8 mouse cellular contexts compared by ENCODE assay signal in the genomic region with DNA sequence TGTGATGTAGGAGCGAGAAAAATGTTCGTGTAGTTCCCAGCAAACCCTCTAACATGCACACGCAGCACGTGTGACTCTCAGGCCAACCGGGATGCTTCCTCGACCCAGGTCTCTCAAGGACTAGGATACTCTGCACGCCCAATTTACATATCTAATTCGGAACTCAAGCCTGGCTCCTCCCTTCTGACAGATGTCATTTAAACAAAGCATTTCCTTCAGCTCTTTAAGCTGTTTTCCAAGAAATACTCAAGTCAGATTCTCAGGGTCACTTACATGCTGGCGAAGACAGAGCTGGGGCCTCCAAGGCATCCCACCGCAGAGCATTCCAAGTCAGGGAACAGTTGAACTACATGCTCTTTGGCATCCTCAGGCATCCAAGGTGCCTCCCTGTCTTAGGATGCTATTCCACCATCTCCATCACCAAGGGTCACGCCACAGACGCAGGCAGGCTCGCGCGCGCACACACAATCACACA. TPM values are rescaled to one million over a fixed set of nuclear protein-coding genes. Genes with fewer than 3 reads are reported as not detected.
DNase-seq lines count a peak whose midpoint lies in the region; ATAC-seq and TF ChIP-seq lines count a peak whose summit lies in the region.

No protein-coding gene starts in this region.

- H3K9me3 ChIP-seq in heart, embryonic 14.5 days (ENCODE audit: control insufficient read depth, low read length) = no peaks in the 10 kb centered on the region
- no peaks in the 10 kb centered on the region for H3K9me3 ChIP-seq in liver, embryonic 13.5 days (replicated peaks)

- ATAC-seq in CD4-positive, CD25-positive, alpha-beta regulatory T cell, adult 4 months = no peak
- no peak for ATAC-seq in heart, embryonic 14.5 days (ENCODE audit: insufficient number of reproducible peaks, insufficient read depth, low FRiP score, low read depth)
- no peak for ATAC-seq in liver, embryonic 13.5 days (ENCODE audit: low read depth)

- H3K4me2 ChIP-seq in heart, embryonic 14.5 days (ENCODE audit: low read length) = peak overlapping the region; percentile 94
- peak overlapping the region; percentile 95 for H3K4me2 ChIP-seq in liver, embryonic 13.5 days

- peaks cover 13% of the 10 kb centered on the region for H3K4me1 ChIP-seq in testis, adult 2 months (ENCODE audit: control insufficient read depth, insufficient read depth, low read length)
- peaks cover 9 to 18% of the 10 kb centered on the region in 2 experiments for H3K4me1 ChIP-seq in heart, embryonic 14.5 days (ENCODE audit: control insufficient read depth in 2 of 2, insufficient read depth in 2 of 2, low read length in 2 of 2)
- peaks cover 32% of the 10 kb centered on the region for H3K4me1 ChIP-seq in liver, embryonic 13.5 days (replicated peaks)

- no peaks in the 10 kb centered on the region; the same call in 1 of the 2 replicates for H3K36me3 ChIP-seq in testis, adult 2 months (ENCODE audit: control insufficient read depth, insufficient read depth, low read length)
- H3K36me3 ChIP-seq in heart, embryonic 14.5 days (ENCODE audit: control insufficient read depth, insufficient read depth, low read length) = peaks cover 36% of the 10 kb centered on the region
- peaks cover 38% of the 10 kb centered on the region for H3K36me3 ChIP-seq in liver, embryonic 13.5 days

- no peak for TF ChIP-seq POLR2A in testis, adult 2 months (IDR thresholded peaks at IDR 0.05; ENCODE audit: control insufficient read depth, low read depth, low read length)

- H3K27ac ChIP-seq in testis, adult 2 months (ENCODE audit: control insufficient read depth, insufficient read depth, low read depth, low read length) = no peak overlapping the region
- peak overlapping the region; percentile 13 to 80; a peak in 3 of 4 replicates for H3K27ac ChIP-seq in heart, embryonic 14.5 days (replicated peaks in 1 of 2; ENCODE audit: control insufficient read depth in 1 of 2, insufficient read depth in 1 of 2, low read depth in 2 of 2, low read length in 2 of 2)
- H3K27ac ChIP-seq in liver, embryonic 13.5 days = 0 out of 2 replicates have a peak overlapping the region, but pooled peaks have one; percentile 60

- peak overlapping the region; percentile 88 for H3K9ac ChIP-seq in heart, embryonic 14.5 days (ENCODE audit: low read length)
- H3K9ac ChIP-seq in liver, embryonic 13.5 days = peak overlapping the region; percentile 85

- no peaks in the 10 kb centered on the region for H3K27me3 ChIP-seq in testis, adult 2 months (ENCODE audit: control insufficient read depth, insufficient read depth, low read length)
- no peaks in the 10 kb centered on the region for H3K27me3 ChIP-seq in heart, embryonic 14.5 days (ENCODE audit: control insufficient read depth, insufficient read depth, low read length)
- H3K27me3 ChIP-seq in liver, embryonic 13.5 days = peaks cover 6% of the 10 kb centered on the region; the same call in 1 of the 2 replicates

- no peak for TF ChIP-seq CTCF in testis, adult 2 months (IDR thresholded peaks at IDR 0.05; ENCODE audit: control insufficient read depth, insufficient read depth, insufficient replicate concordance, low read depth, low read length)

- peak; percentile 49 for DNase-seq in CD4-positive, CD25-positive, alpha-beta regulatory T cell, adult 2 months (ENCODE audit: low read depth, low spot score)
- DNase-seq in testis, postnatal 10 days (ENCODE audit: low spot score) = no peak
- DNase-seq in liver, embryonic 13.5 days = no peak
- DNase-seq in retina, postnatal 1 day = peak; percentile 30
- no peak for DNase-seq in ovary, postnatal 10 days (ENCODE audit: low spot score)

- H3K4me3 ChIP-seq in testis, adult 2 months (ENCODE audit: control insufficient read depth, low read depth, low read length) = peak overlapping the region; percentile 87
- H3K4me3 ChIP-seq in heart, embryonic 14.5 days (ENCODE audit: control insufficient read depth in 1 of 2, insufficient read depth in 1 of 2, low read depth in 1 of 2, low read length in 2 of 2) = peak overlapping the region; percentile 67 to 76
- H3K4me3 ChIP-seq in liver, embryonic 13.5 days (replicated peaks) = peak overlapping the region; percentile 79

- WGBS in heart, embryonic 14.5 days = 3% methylated on average over 16 of the region's 16 CpGs
- WGBS in liver, embryonic 13.5 days (ENCODE audit: insufficient replicate concordance) = 1% methylated on average over 16 of the region's 16 CpGs

RNA-seq across cellular contexts. Expression of gene Usp36, which starts 1.0 kb away (rescaled TPM):
- polyA plus RNA-seq in CD4-positive, CD25-positive, alpha-beta regulatory T cell, adult 4 months (2017; shearing (Covaris generic)) = 10 to 100 TPM; 21.1 to 33.0 TPM
- 3.7 and 3.9 TPM in 2 replicates for polyA plus RNA-seq in testis, adult 2 months (2012; rRNA removed)
- 9.1 and 11.5 TPM in 2 replicates for polyA plus RNA-seq in heart, embryonic 14.5 days (2014; fragmentation: Nextera tagmentation; extraction: Ambion mirVana)
- polyA plus RNA-seq in liver, embryonic 13.5 days (2015; fragmentation: Nextera tagmentation; extraction: Ambion mirVana) = 6.9 and 7.9 TPM in 2 replicates

RNA-seq across cellular contexts. Expression of gene Cyth1, which starts 40.7 kb away (rescaled TPM):
- 10 to 100 TPM; 34.7 to 59.5 TPM for polyA plus RNA-seq in CD4-positive, CD25-positive, alpha-beta regulatory T cell, adult 4 months (2017; shearing (Covaris generic))
- polyA plus RNA-seq in testis, adult 2 months (2012; rRNA removed) = 31.8 and 31.9 TPM in 2 replicates
- 12.7 and 15.9 TPM in 2 replicates for polyA plus RNA-seq in heart, embryonic 14.5 days (2014; fragmentation: Nextera tagmentation; extraction: Ambion mirVana)
- 2.3 and 3.1 TPM in 2 replicates for polyA plus RNA-seq in liver, embryonic 13.5 days (2015; fragmentation: Nextera tagmentation; extraction: Ambion mirVana)

RNA-seq across cellular contexts. Expression of gene Cep295nl, which starts 53.2 kb away (rescaled TPM):
- under 1 TPM; 0.32 to 0.52 TPM for polyA plus RNA-seq in CD4-positive, CD25-positive, alpha-beta regulatory T cell, adult 4 months (2017; shearing (Covaris generic))
- 274 and 283 TPM in 2 replicates for polyA plus RNA-seq in testis, adult 2 months (2012; rRNA removed)
- polyA plus RNA-seq in heart, embryonic 14.5 days (2014; fragmentation: Nextera tagmentation; extraction: Ambion mirVana) = 0.28 and 0.45 TPM in 2 replicates
- polyA plus RNA-seq in liver, embryonic 13.5 days (2015; fragmentation: Nextera tagmentation; extraction: Ambion mirVana) = not detected in 2 replicates

Comparison
In these comparisons a context has a peak if more than half of its experiments do, and no peak if none do; other contexts are left out.
1. DNase-seq: peak in CD4-positive, CD25-positive, alpha-beta regulatory T cell, adult 2 months (single experiment) and retina, postnatal 1 day (single experiment); none in testis, postnatal 10 days (single experiment), liver, embryonic 13.5 days (single experiment) and ovary, postnatal 10 days (single experiment).
2. RNA of gene Cep295nl, which starts 53.2 kb away (polyA plus RNA-seq): 274 to 283 TPM in testis, adult 2 months; 0.32 to 0.52 TPM in CD4-positive, CD25-positive, alpha-beta regulatory T cell, adult 4 months, 0.28 to 0.45 TPM in heart, embryonic 14.5 days and not detected in liver, embryonic 13.5 days; every median in the first group is over 100 times any median in the second.
3. Peak in every context shown above with its lines, with median percentiles within 50 percentile points of each other: H3K4me3 ChIP-seq.